Comparison of ENCODE assay signal across 14 mouse cellular contexts in the genomic region with DNA sequence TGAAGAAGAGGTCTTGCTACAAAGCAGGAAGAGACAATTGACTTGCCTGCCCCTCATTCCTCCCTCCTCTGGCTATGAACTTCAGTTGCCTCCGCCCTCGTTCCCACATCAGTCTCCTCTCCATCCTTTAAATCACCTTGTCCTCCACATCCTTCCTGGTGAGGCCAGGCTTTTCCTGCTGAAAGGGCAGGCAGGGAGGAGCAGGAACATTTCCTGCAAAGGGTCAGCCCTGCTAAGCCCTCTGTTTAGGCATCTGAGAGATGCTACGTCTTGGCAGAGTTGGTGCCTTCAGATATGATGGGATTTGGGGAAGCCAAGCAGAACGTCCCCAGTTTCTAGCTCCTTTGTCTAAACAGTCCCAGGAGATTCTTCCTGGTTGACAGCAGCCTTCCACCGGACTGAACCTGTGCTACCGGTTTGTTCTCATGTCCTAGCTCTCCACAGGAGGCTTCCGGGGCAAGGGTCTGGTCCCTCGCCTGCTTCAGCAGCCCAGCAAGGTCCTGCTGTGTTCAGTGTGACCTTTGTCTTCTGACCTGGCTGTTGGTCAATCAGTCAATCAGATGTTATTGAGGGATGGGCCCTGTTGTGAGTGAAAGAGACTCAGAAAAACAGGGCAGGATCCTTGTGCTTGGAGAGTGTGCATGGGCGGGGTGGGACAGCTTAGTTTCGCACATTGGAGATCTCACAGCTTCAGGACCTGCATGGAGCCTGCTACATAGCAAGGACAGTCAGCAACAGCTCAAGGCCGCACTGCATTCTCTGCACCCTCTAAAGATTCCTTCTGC. TPM values are rescaled to one million over a fixed set of nuclear protein-coding genes. Genes with fewer than 3 reads are reported as not detected.
DNase-seq lines count a peak whose midpoint lies in the region; ATAC-seq lines count a peak whose summit lies in the region.
"Had no signal": no experiment of that assay in that cellular context is flagged by ENCODE, and none has a peak within 500 bp of the region (broad histone marks: within the 10 kb centered on the region; RNA-seq: fewer than 3 reads in every experiment).

No protein-coding gene starts in this region.

- ATAC-seq in kidney, embryonic 15.5 days (replicated peaks; ENCODE audit: low FRiP score): no peak
- peak; percentile 69 for ATAC-seq in liver, embryonic 16.5 days (ENCODE audit: low read depth)
- no peak for ATAC-seq in activated CD4-positive, CD25-positive, alpha-beta regulatory T cell, adult 4 months
- ATAC-seq: forebrain, embryonic 16.5 days had no signal

- 0 out of 2 replicates have a peak overlapping the region, but pooled peaks have one; percentile 19 for H3K27ac ChIP-seq in kidney, embryonic 15.5 days
- H3K27ac ChIP-seq in liver, embryonic 16.5 days (ENCODE audit: low read length): no peak overlapping the region
- H3K27ac ChIP-seq: embryonic facial prominence, embryonic 12.5 days; hindbrain, embryonic 15.5 days; limb, embryonic 15.5 days had no signal

- peaks cover 40% of the 10 kb centered on the region for H3K4me1 ChIP-seq in kidney, embryonic 15.5 days
- H3K4me1 ChIP-seq in liver, embryonic 16.5 days (ENCODE audit: control insufficient read depth, low read depth, low read length): peaks cover 4% of the 10 kb centered on the region; the same call in 1 of the 2 replicates
- H3K4me1 ChIP-seq: hindbrain, embryonic 15.5 days had no signal

- H3K4me3 ChIP-seq in kidney, embryonic 15.5 days (replicated peaks): no peak overlapping the region
- H3K4me3 ChIP-seq in liver, embryonic 16.5 days (ENCODE audit: low read depth, low read length): no peak overlapping the region
- H3K4me3 ChIP-seq: embryonic facial prominence, embryonic 12.5 days; hindbrain, embryonic 15.5 days; limb, embryonic 15.5 days had no signal

- H3K4me2 ChIP-seq in kidney, embryonic 15.5 days: no peak overlapping the region
- no peak overlapping the region for H3K4me2 ChIP-seq in liver, embryonic 16.5 days (ENCODE audit: low read depth, low read length)
- H3K4me2 ChIP-seq: embryonic facial prominence, embryonic 12.5 days; hindbrain, embryonic 15.5 days; limb, embryonic 15.5 days had no signal

- intact Hi-C loops in heart, postnatal 14 days (cut with DNase I): no loop called here

- DNase-seq in heart, adult 11 months: peak; percentile 80
- DNase-seq in heart, postnatal 14 days: no peak
- peak; percentile 75 for DNase-seq in ZHBTc4 (ENCODE audit: low read depth, low spot score)
- no peak for DNase-seq in thymus, postnatal 14 days
- no peak for DNase-seq in layer of hippocampus, adult 9-10 months (ENCODE audit: low spot score)
- DNase-seq: cerebellum, adult 8-10 months; right cerebral cortex, adult 18-20 months had no signal

- no peaks in the 10 kb centered on the region for H3K36me3 ChIP-seq in kidney, embryonic 15.5 days
- H3K36me3 ChIP-seq in liver, embryonic 16.5 days (ENCODE audit: control insufficient read depth, insufficient read depth): no peaks in the 10 kb centered on the region
- H3K36me3 ChIP-seq: embryonic facial prominence, embryonic 12.5 days; hindbrain, embryonic 15.5 days; limb, embryonic 15.5 days had no signal

- no peak overlapping the region for H3K9ac ChIP-seq in kidney, embryonic 15.5 days
- H3K9ac ChIP-seq in liver, embryonic 16.5 days (ENCODE audit: low read depth, low read length): no peak overlapping the region
- H3K9ac ChIP-seq: embryonic facial prominence, embryonic 12.5 days; hindbrain, embryonic 15.5 days; limb, embryonic 15.5 days had no signal

- no peaks in the 10 kb centered on the region for H3K9me3 ChIP-seq in kidney, embryonic 15.5 days (replicated peaks)
- no peaks in the 10 kb centered on the region for H3K9me3 ChIP-seq in liver, embryonic 16.5 days (replicated peaks; ENCODE audit: control insufficient read depth, low read length)
- H3K9me3 ChIP-seq: embryonic facial prominence, embryonic 12.5 days; hindbrain, embryonic 15.5 days; limb, embryonic 15.5 days had no signal

- no peaks in the 10 kb centered on the region for H3K27me3 ChIP-seq in kidney, embryonic 15.5 days
- H3K27me3 ChIP-seq in liver, embryonic 16.5 days (ENCODE audit: control insufficient read depth, insufficient read depth, low read depth, low read length): no peaks in the 10 kb centered on the region
- H3K27me3 ChIP-seq: embryonic facial prominence, embryonic 12.5 days; hindbrain, embryonic 15.5 days; limb, embryonic 15.5 days had no signal

- WGBS in kidney, embryonic 15.5 days: 54% methylated on average over 11 of the region's 11 CpGs
- 37% methylated on average over 11 of the region's 11 CpGs for WGBS in liver, embryonic 16.5 days (ENCODE audit: insufficient replicate concordance)

RNA-seq across cellular contexts. Expression of a gene that starts 38.9 kb away (rescaled TPM):
- total RNA-seq in heart, postnatal 14 days (2021): 1 to 10 TPM; 4.5 to 9.5 TPM
- polyA plus RNA-seq in kidney, embryonic 15.5 days (2015; fragmentation: Nextera tagmentation; extraction: Ambion mirVana): 4.2 and 4.3 TPM in 2 replicates
- polyA plus RNA-seq in liver, embryonic 16.5 days (2015; fragmentation: Nextera tagmentation; extraction: Ambion mirVana): 1.5 and 1.9 TPM in 2 replicates
- not detected for polyA plus RNA-seq in activated CD4-positive, CD25-positive, alpha-beta regulatory T cell, adult 4 months (2017; shearing (Covaris generic))

Comparison
In these comparisons a context has a peak if more than half of its experiments do, and no peak if none do; other contexts are left out.
1. DNase-seq: peak in heart, adult 11 months (single experiment) and ZHBTc4 (single experiment); none in heart, postnatal 14 days (0 of 2), thymus, postnatal 14 days (single experiment) and layer of hippocampus, adult 9-10 months (single experiment).